Mouse (Mus musculus): ENCODE data around the gene 1500011B03Rik.

Gene 1500011B03Rik

GRCm38 (mm10) chr5:114808385-114808784 is 14.9 kb downstream of the 1500011B03Rik start:
- DNase-seq = no peak

DNA sequence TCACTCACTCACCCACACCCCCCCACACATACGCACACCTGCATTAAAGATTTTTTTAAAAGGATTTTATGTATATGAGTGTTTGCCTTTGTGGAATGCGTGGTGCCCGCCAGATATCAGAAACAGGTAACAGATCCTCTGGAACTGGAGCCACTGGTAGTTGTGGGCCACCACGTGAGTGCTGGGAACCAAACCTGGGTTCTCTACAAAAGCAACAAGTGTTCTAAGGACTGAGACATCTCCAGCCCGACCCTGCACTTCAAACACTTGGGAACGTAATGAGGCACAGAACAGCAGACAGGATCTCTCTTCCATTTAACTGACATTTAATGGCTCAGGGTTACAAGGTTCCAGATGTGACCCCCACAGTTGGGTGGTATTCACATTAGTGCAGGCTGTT is 15.4 kb downstream of the 1500011B03Rik start:
- DNase-seq = no peak

- no peak for DNase-seq
Measured at GRCm38 (mm10) chr5:114807468-114807867, 15.8 kb downstream of the 1500011B03Rik start.

GRCm38 (mm10) chr5:114807063-114807462 is 16.2 kb downstream of the 1500011B03Rik start:
- no peak for DNase-seq

DNA sequence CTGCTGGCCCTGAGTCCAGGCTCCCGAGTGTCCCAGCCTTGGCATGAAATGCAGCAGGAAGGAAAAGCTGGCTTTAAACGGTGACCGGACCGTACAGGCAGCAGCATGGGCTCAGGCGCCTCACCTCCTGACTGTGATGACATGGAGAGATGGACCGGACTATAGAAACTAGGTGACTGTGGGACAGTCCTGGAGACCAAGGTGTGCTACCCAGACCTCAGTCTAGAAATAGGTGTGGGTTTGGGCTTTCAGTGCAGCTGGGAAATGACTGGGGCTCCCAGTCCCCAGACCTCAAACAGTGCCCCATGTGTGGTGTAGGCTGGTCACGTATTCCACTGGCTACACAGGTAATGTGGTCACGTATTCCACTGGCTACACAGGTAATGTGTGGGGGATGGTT is 16.6 kb downstream of the 1500011B03Rik start:
- DNase-seq = no peak

- DNase-seq = peak; percentile 41
Measured at GRCm38 (mm10) chr5:114805436-114806350, 17.6 kb downstream of the 1500011B03Rik start.

DNA sequence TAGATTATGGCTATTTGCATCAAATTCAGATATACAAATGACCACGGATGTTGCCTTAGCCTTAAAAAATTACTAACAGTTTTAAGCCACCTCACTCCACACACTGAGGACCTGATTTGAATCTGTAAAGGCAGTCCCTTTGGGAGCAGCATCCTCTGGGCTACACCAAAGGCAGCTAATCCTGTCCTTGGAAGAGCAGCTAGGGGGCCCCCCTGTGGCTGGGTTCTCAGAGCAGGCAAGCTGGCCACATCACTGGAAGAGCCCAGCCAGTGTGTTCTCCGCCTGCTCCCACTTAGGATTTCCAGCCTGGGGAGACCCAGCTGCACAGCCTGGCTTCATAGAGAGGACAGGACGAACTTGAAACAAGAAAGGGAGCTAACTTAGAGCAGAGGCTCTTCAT is 18.3 kb downstream of the 1500011B03Rik start:
- DNase-seq = peak; percentile 57

DNA sequence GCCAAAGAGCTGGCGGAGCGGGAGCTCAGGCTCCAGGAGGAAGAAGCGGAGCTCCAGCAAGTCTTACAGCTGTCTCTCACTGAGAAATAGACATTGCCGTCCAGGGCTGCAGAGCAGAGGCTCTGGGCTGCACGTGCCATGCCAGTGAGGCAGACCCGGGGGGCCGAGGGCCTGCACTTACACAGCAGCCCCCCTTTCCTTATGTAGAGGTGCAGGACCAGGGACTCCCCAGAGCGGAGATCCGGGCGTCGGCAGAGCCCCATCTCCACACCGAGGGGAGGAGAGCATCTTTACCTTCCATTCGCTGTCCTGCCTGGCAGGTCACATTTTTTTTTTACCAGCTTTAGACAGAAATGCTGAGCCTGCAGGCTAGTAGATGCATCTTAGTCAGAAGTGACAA is 18.9 kb downstream of the 1500011B03Rik start:
- DNase-seq = no peak

DNA sequence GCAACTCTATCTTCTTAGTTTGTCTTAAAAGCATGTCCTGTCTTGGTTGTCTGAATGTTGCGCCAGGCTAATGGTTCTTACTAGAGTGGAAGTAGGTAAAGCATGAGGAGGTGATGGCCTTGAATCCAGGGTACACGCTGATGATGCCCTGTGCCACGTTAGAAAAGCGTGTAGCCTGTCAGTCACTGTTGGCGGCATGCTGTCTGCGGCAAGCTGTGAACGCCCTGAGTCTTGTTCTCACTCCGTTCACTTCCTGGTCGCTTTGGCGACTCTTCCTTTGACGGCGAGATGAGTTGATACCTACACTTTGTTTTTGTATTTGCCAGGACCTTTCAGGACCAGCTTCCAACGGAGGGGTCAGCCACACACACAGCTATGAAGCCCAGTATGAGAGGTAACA is 20.0 kb downstream of the 1500011B03Rik start:
- no peak for DNase-seq

- no peak for DNase-seq
Measured at GRCm38 (mm10) chr5:114801841-114802240, 21.4 kb downstream of the 1500011B03Rik start.

- no peak for DNase-seq
Measured at GRCm38 (mm10) chr5:114801049-114801448, 22.2 kb downstream of the 1500011B03Rik start.

DNA sequence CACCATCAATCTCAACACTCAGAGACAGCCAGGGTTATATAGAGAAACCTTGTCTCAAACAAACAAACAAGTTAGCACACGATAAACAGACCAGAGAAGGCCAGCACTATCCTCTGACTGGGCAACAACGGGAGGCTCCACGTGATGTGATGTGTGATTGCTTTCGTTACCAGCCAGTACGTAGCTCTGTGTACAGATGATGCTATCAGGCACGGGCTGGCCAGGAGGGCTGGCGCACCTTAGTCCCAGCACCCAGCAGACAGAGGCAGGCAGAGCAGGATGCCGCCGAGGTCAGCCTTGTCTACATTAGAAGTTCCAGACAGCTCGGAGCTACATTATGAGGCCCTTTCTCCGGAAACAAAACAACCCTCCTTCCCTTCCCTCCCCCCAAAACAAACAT is 23.4 kb downstream of the 1500011B03Rik start:
- no peak for DNase-seq

DNA sequence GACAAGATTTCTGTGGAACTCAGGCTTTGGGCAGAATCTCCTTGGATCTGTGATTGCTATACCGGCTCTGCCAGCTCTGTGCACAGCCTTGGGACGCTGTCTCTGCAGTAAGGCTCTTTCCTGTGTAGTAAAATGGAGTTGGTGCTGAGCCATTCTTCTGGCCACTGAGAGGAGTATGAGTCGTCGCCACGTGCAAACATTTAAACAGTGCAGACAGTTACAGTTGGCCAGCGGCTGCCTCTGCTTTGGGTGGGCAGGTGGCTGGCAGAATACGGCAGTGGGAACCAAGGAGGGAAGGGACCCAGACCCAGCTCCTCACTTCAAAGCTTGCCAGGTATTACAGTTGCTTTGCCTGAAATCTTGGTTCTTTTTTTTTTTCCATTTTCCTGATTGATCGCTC is 26.0 kb downstream of the 1500011B03Rik start:
- DNase-seq = no peak

DNA sequence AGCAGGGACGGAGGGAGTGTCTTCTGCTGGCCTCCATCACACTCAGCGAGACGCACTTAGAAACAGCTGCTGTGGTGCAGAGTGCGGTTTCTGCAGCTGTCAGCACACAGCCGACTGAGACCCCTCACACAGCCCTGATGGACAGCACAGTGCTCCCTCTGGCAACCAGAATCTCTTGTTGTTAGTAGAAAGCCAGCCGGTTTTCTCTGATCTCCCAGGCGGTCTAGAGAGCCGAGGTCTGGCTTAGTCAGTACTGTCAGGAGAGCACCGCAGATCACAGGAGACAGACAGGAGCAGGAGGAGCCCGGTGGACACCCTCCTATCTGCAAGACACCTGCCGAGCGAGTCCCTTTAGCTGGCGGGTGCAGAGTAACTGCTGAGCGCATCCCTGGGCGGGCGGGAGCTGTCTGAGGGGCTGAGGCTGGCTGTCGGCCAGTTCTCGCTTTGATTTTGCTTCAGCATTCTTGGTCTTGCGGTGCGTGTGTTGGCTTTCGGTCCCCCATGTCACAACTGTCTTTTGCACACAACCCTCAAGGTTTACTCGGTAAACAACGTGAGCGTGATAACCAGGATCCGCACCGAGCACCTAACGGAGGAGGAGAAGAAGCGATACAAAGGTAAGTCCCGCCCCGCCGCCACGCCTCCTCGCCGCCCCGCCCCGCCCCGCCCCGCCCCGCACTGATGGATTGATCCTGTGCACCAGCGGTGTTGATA is 26.8 kb downstream of the 1500011B03Rik start:
- no peak for DNase-seq

DNA sequence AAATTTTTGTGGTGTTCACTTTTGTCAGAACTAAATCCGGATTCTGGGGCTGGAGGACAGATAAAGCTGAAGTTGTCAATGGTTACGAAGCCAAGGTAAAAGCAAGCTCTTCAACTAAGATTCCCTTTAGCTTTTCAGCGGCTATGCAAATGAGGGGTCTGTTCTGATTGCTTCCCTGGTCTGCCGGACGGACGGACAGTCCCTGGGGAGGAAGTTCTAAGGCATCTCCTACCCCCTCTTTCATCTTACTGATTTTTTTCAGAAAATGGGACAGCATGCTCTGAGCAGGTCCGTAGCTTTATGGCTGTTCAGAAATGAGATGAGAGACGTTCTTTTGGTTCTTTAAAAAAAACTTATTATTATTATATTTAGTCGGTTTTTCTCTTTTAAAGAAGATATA is 27.6 kb downstream of the 1500011B03Rik start:
- no peak for DNase-seq

GRCm38 (mm10) chr5:114795231-114795630 is 28.0 kb downstream of the 1500011B03Rik start:
- DNase-seq = no peak

DNA sequence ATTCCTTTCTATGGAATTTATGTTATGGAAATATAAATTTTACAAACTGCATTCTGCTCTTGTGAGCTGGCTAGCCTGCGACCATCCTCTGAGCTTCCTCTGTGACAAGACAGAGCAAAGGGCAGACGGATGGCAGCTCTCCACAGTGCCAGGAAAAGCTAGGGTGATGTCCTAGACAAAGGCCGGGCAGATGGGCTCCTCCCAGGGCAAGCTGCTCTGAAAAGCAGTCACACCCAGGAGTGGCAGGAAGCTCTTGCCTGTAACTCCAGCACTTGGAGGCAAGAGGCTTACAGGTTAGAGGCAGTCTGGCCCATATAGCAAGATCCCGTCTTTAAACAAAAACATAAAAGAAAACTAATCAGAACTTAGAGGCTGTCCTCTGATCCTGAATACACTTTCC is 28.7 kb downstream of the 1500011B03Rik start:
- DNase-seq = no peak

DNA sequence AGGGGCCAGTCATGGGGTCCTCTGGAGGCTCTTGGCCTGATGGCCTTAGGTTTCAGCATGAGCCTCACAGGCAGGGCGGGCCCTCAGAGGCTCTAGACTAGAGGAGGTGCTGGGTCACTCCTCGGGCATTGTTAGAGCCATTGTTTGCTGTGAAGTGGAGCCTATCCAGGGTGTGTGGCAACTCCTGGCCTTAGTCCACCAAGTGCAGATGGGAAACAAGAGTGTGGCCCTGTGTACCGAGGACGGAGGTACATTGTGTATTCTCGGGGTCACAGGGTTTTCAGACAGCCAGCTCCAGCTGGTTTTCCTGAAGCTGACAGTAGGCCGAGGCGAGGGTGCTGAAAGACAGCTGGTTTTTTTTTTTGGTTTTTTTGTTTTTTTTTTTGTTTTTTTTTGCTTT is 30.0 kb downstream of the 1500011B03Rik start:
- DNase-seq = no peak

- DNase-seq = no peak
Measured at GRCm38 (mm10) chr5:114785196-114785595, 38.1 kb downstream of the 1500011B03Rik start.

DNA sequence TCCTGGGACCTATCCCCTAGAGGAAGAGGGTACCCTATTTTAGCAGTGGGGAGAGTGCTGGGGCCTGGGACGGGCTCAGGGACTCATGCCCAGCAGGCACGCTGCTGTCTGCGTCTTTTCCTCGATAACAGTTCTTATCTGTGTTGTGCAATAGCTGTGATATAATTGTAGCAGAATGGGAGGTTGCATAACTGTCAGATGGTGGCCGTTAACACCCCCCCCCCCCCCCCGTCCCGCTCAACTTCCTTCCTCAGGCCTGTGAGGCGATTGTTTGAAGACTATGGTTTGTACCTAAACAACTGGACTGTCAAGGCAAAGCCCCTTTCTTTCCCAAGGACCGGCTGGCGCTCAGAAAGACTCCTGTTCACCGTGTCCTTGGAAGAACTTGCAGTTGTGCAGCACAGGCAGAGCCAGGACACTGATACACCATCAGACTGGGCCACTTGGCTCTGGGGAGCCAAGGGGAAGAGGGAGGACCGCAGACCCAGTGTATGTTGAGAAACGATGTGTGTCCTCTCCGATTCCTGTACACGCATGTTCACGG is 38.6 kb downstream of the 1500011B03Rik start:
- DNase-seq = peak; percentile 43

- no peak for DNase-seq
Measured at GRCm38 (mm10) chr5:114783405-114784163, 39.7 kb downstream of the 1500011B03Rik start.

- no peak for DNase-seq
Measured at GRCm38 (mm10) chr5:114782991-114783390, 40.3 kb downstream of the 1500011B03Rik start.

- DNase-seq = no peak
Measured at GRCm38 (mm10) chr5:114780912-114781311, 42.4 kb downstream of the 1500011B03Rik start.

All from kidney, postnatal 14 days (tissue).